Mouse (Mus musculus) stomach, embryonic 16.5 days (tissue): Measurements from ENCODE around the gene Cx3cr1. TPM values are rescaled to one million over a fixed set of nuclear protein-coding genes. Genes with fewer than 3 reads are reported as not detected.

Experiments used
- ATAC-seq: fragments of 200-750 bp; cut with Nextera tagmentation; 2 replicates; pipeline ENCODE4 v1.8.0; 2017; ENCODE audit warnings: moderate number of reproducible peaks, moderate TSS enrichment; ENCODE audit not compliant: insufficient read depth, low FRiP score
- H3K27ac ChIP-seq: fragments of 300-500 bp; sonication (generic); 2 replicates; pipeline ENCODE4 v1.5.1; 2014; ENCODE audit warnings: low read length
- H3K27me3 ChIP-seq: fragments of 300-500 bp; sonication (generic); 2 replicates; pipeline ENCODE4 v1.6.1; 2014; ENCODE audit warnings: low read length, control low read depth, mixed read lengths; ENCODE audit not compliant: control insufficient read depth, insufficient read depth
- H3K36me3 ChIP-seq: fragments of 300-500 bp; sonication (generic); 2 replicates; pipeline ENCODE4 v1.6.1; 2014; ENCODE audit warnings: low read length; ENCODE audit not compliant: control insufficient read depth, insufficient read depth
- H3K4me1 ChIP-seq: fragments of 300-500 bp; sonication (generic); 2 replicates; pipeline ENCODE4 v1.6.1; 2014; ENCODE audit warnings: low read length, control low read depth, mixed read lengths; ENCODE audit not compliant: control insufficient read depth, insufficient read depth
- H3K4me2 ChIP-seq: fragments of 300-500 bp; sonication (generic); 2 replicates; pipeline ENCODE4 v1.6.1; 2014; ENCODE audit warnings: low read depth, low read length, mixed read lengths
- H3K4me3 ChIP-seq: fragments of 300-500 bp; sonication (generic); replicated peaks from 2 replicates; pipeline ENCODE4 v1.5.1; 2014; ENCODE audit warnings: mild to moderate bottlenecking, low read length
- H3K9ac ChIP-seq: fragments of 300-500 bp; sonication (generic); 2 replicates; pipeline ENCODE4 v1.6.1; 2014; ENCODE audit warnings: low read length
- H3K9me3 ChIP-seq: fragments of 300-500 bp; sonication (generic); replicated peaks from 2 replicates; pipeline ENCODE4 v1.6.1; 2016; ENCODE audit warnings: low read length, control low read depth; ENCODE audit not compliant: control insufficient read depth
- WGBS: fragments of 180-500 bp; shearing (Covaris S2); extraction: QIAGEN DNeasy Blood & Tissue Kit; methylation state at CpG from one replicate; pipeline ENCODE4 v1.1.7; 2014; 5-methylcytosine and 5-hydroxymethylcytosine counted together
- polyA plus RNA-seq: library from polyadenylated mRNA; unstranded; fragments of >200 nt; fragmentation: Nextera tagmentation; extraction: Ambion mirVana; gene quantifications from 2 replicates; pipeline ENCODE4 v1.2.1, GENCODE M21; 2015

Cx3cr1 gene
- polyA plus RNA-seq, 1 experiment from 2014 or later, result 15.2 TPM

- no peak overlapping the region for H3K4me2 ChIP-seq
- no peaks in the 10 kb centered on the region for H3K4me1 ChIP-seq
- no peak for ATAC-seq
- no peak overlapping the region for H3K27ac ChIP-seq
- no peak overlapping the region for H3K4me3 ChIP-seq
- no peaks in the 10 kb centered on the region for H3K36me3 ChIP-seq
- H3K9ac ChIP-seq, result no peak overlapping the region
- WGBS, result 64% methylated on average over 3 of the region's 3 CpGs
- no peaks in the 10 kb centered on the region for H3K27me3 ChIP-seq
- H3K9me3 ChIP-seq, result no peaks in the 10 kb centered on the region
These were observed 20.3 kb downstream of the Cx3cr1 start for GRCm38 (mm10) chr9:120049407-120049806.

DNA sequence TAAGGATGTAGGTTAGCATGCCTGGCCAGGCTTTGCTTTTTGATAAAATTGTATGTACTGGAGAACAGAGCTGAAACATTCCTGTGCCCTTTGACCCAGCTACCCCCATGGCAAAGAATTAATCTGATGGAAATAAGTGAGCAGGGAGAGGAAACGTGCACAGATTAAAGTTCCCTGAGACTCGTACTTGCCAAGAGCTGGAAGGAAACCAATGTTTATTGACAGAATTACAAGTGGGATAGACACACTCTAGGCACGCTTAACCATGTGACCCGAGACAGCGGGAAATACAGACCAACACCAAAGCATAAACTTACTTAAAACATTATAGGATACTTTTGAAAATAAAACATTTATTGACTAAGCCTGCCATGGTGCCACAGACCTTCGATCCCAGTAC lies 21.2 kb downstream of the Cx3cr1 start:
- H3K27ac ChIP-seq, result no peak overlapping the region
- ATAC-seq, result 0 out of 2 replicates have a peak, but pooled peaks have one; percentile 59
- H3K4me1 ChIP-seq, result no peaks in the 10 kb centered on the region
- WGBS, result 53% methylated on average over 6 of the region's 6 CpGs
- H3K4me3 ChIP-seq, result no peak overlapping the region
- H3K27me3 ChIP-seq, result no peaks in the 10 kb centered on the region
- H3K9me3 ChIP-seq, result no peaks in the 10 kb centered on the region
- H3K9ac ChIP-seq, result no peak overlapping the region
- no peak overlapping the region for H3K4me2 ChIP-seq
- no peaks in the 10 kb centered on the region for H3K36me3 ChIP-seq

DNA sequence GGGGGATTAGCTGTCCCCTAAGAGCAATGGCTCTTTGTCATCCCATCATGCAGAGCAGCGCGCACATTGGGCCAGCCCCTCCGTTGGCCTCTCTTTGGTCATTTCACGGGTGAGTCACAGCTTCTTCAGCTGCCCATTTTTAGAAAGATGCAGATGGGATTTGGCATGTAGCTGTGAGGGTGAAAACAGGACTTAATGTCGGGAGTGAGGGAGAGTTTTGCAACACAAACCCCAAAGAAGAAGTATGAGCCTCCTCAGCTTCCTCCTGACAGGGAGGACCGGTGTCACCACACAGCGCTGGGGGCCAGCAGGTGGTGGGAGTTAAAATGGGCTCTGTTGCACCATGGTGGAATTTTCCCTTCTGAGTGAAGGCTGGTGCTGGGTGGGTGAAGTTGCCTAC lies 26.6 kb downstream of the Cx3cr1 start:
- no peak for ATAC-seq
- WGBS, result 79% methylated on average over 7 of the region's 7 CpGs
- Histone ChIP-seq H3K9ac (no peak overlapping the region), H3K36me3 (no peaks in the 10 kb centered on the region), H3K27me3 (no peaks in the 10 kb centered on the region), H3K4me2 (no peak overlapping the region), H3K4me3 (no peak overlapping the region), H3K9me3 (no peaks in the 10 kb centered on the region), H3K27ac (no peak overlapping the region), H3K4me1 (no peaks in the 10 kb centered on the region)

- no peaks in the 10 kb centered on the region for H3K36me3 ChIP-seq
- no peaks in the 10 kb centered on the region for H3K9me3 ChIP-seq
- H3K4me2 ChIP-seq, result no peak overlapping the region
- no peak overlapping the region for H3K9ac ChIP-seq
- no peak overlapping the region for H3K4me3 ChIP-seq
- no peaks in the 10 kb centered on the region for H3K27me3 ChIP-seq
- ATAC-seq, result no peak
- WGBS, result 72% methylated on average over 7 of the region's 7 CpGs
- H3K27ac ChIP-seq, result no peak overlapping the region
- no peaks in the 10 kb centered on the region for H3K4me1 ChIP-seq
These were observed 32.3 kb downstream of the Cx3cr1 start for GRCm38 (mm10) chr9:120037414-120037813.

GRCm38 (mm10) chr9:120034375-120034774 lies 35.3 kb downstream of the Cx3cr1 start:
- Histone ChIP-seq H3K27me3 (no peaks in the 10 kb centered on the region), H3K9ac (no peak overlapping the region), H3K4me3 (no peak overlapping the region), H3K4me1 (no peaks in the 10 kb centered on the region), H3K36me3 (no peaks in the 10 kb centered on the region), H3K27ac (no peak overlapping the region), H3K9me3 (no peaks in the 10 kb centered on the region), H3K4me2 (no peak overlapping the region)
- WGBS, result 84% methylated on average over 8 of the region's 8 CpGs
- ATAC-seq, result no peak

DNA sequence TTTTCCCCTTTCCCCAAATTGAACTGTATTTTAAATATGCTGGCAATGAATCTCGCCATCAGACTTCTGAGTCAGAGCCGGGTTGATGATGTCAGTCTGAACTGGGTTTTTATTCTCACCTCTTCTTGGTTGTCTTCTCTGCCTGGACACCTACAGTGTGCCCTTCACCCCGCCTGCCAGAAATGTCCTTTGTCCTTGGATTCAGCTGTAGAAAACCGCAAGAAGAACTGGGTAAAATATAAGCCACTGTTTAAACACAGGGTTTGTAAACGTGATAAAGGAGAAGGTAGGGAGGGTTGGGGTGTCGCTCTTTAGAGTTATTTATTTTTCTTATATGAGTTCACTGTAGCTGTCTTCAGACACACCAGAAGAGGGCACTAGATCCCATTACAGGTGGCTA lies 37.0 kb downstream of the Cx3cr1 start:
- Histone ChIP-seq H3K27me3 (no peaks in the 10 kb centered on the region), H3K9me3 (no peaks in the 10 kb centered on the region), H3K4me1 (0 out of 2 replicates have a peak, but pooled peaks cover under 1% of the 10 kb centered on the region), H3K36me3 (no peaks in the 10 kb centered on the region), H3K9ac (no peak overlapping the region), H3K4me2 (no peak overlapping the region), H3K27ac (0 out of 2 replicates have a peak overlapping the region, but pooled peaks have one; percentile 11), H3K4me3 (no peak overlapping the region)
- ATAC-seq, result peak; percentile 59; the same call in 1 of the 2 replicates
- WGBS, result 54% methylated on average over 6 of the region's 6 CpGs

DNA sequence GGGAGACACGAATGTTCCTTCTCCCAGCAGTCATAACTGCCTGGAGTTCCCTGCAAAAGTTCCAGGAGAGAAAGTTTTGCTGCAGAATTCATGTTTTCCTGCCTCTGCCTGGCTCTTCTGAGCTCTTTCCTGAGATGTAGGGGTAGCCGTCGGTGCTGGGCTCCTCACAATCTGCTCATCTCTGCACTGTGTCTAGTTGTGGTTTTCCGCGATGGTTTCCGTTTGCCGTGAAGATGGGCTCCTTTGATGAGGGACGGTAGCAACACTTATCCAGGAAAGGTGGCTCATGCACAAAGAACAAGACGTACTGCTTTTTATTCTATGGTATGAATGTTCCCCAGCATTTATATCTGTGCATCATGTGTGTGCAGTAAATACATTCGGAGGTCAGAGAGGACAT lies 39.3 kb downstream of the Cx3cr1 start:
- H3K36me3 ChIP-seq, result no peaks in the 10 kb centered on the region
- H3K27ac ChIP-seq, result no peak overlapping the region
- H3K9ac ChIP-seq, result no peak overlapping the region
- no peaks in the 10 kb centered on the region for H3K27me3 ChIP-seq
- ATAC-seq, result no peak
- no peaks in the 10 kb centered on the region for H3K9me3 ChIP-seq
- no peak overlapping the region for H3K4me3 ChIP-seq
- WGBS, result 82% methylated on average over 10 of the region's 10 CpGs
- peaks cover 8% of the 10 kb centered on the region; the same call in 1 of the 2 replicates for H3K4me1 ChIP-seq
- no peak overlapping the region for H3K4me2 ChIP-seq

DNA sequence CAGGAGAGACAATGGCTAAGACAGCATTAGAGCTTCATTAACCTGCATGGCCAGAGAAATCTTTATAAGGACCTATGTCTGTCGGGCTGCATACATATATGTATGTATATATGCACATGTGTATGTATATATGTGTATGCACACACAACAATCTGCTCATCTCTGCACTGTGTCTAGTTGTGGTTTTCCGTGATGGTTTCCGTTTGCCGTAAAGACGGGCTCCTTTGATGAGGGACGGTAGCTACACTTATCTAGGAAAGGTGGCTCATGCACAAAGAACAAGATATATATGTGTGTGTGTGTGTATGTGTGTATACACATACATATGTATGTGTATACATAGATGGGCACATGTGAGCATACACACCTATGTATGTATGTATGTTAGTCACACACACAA lies 39.8 kb downstream of the Cx3cr1 start:
- ATAC-seq, result no peak
- no peak overlapping the region for H3K4me2 ChIP-seq

GRCm38 (mm10) chr9:120027401-120028151 lies 42.1 kb downstream of the Cx3cr1 start:
- peak overlapping the region; percentile 10; the same call in 1 of the 2 replicates for H3K4me2 ChIP-seq
- H3K9ac ChIP-seq, result peak overlapping the region; percentile 44
- H3K4me1 ChIP-seq, result peaks cover 8% of the 10 kb centered on the region; the same call in 1 of the 2 replicates
- no peak overlapping the region for H3K4me3 ChIP-seq
- peak; percentile 31; the same call in 1 of the 2 replicates for ATAC-seq
- peak overlapping the region; percentile 29; the same call in 1 of the 2 replicates for H3K27ac ChIP-seq
- H3K9me3 ChIP-seq, result no peaks in the 10 kb centered on the region
- H3K36me3 ChIP-seq, result no peaks in the 10 kb centered on the region
- no peaks in the 10 kb centered on the region for H3K27me3 ChIP-seq
- WGBS, result 23% methylated on average over 14 of the region's 14 CpGs

More for the DNA sequence above, 39.8 kb downstream of the Cx3cr1 start:
- no peaks in the 10 kb centered on the region for H3K9me3 ChIP-seq
- no peak overlapping the region for H3K27ac ChIP-seq
- peaks cover 8% of the 10 kb centered on the region; the same call in 1 of the 2 replicates for H3K4me1 ChIP-seq
- no peaks in the 10 kb centered on the region for H3K27me3 ChIP-seq
- WGBS, result 89% methylated on average over 6 of the region's 6 CpGs
- H3K36me3 ChIP-seq, result no peaks in the 10 kb centered on the region
- no peak overlapping the region for H3K4me3 ChIP-seq
- H3K9ac ChIP-seq, result no peak overlapping the region
